16 mouse cellular contexts compared by ENCODE assay signal in genomic region chr10:120423256-120423655, GRCm38 (mm10). TPM values are rescaled to one million over a fixed set of nuclear protein-coding genes. Genes with fewer than 3 reads are reported as not detected.
DNase-seq lines count a peak whose midpoint lies in the region; ATAC-seq and TF ChIP-seq lines count a peak whose summit lies in the region.
"Had no signal": no experiment of that assay in that cellular context is flagged by ENCODE, and none has a peak within 500 bp of the region (broad histone marks: within the 10 kb centered on the region; RNA-seq: fewer than 3 reads in every experiment).

No protein-coding gene starts in this region.

- DNase-seq in embryonic facial prominence, embryonic 10.5 days (ENCODE audit: low spot score): no peak
- no peak for DNase-seq in heart, postnatal 25 days (ENCODE audit: low spot score)
- DNase-seq in midbrain, embryonic 10.5 days (ENCODE audit: low spot score): no peak
- no peak for DNase-seq in midbrain, postnatal 0 days (ENCODE audit: low spot score)
- no peak for DNase-seq in left cerebral cortex, postnatal 14 days (ENCODE audit: low spot score in 2 of 2)
- DNase-seq: adrenal gland, postnatal 10 days; cerebellum, adult 2 months; forebrain, postnatal 0 days; gastrocnemius, postnatal 10 days; liver, embryonic 13.5 days; right cerebral cortex, adult 18-20 months; thymus, postnatal 4 days had no signal

- TF ChIP-seq POLR2A in myocyte (IDR thresholded peaks at IDR 0.05; ENCODE audit: insufficient read length, low read depth): no peak

- 75% methylated on average over 7 of the region's 7 CpGs for WGBS in embryonic facial prominence, embryonic 13.5 days
- 86% methylated on average over 7 of the region's 7 CpGs for WGBS in embryonic facial prominence, embryonic 10.5 days
- WGBS in heart, embryonic 16.5 days: 82% methylated on average over 7 of the region's 7 CpGs
- 84% methylated on average over 7 of the region's 7 CpGs for WGBS in midbrain, embryonic 10.5 days
- WGBS in midbrain, postnatal 0 days: 81% methylated on average over 7 of the region's 7 CpGs

- H3K9me3 ChIP-seq in embryonic facial prominence, embryonic 13.5 days: no peaks in the 10 kb centered on the region
- H3K9me3 ChIP-seq in embryonic facial prominence, embryonic 10.5 days: no peaks in the 10 kb centered on the region
- H3K9me3 ChIP-seq in heart, embryonic 16.5 days (replicated peaks; ENCODE audit: control insufficient read depth, low read length): no peaks in the 10 kb centered on the region
- H3K9me3 ChIP-seq in midbrain, embryonic 10.5 days (replicated peaks): no peaks in the 10 kb centered on the region
- no peaks in the 10 kb centered on the region for H3K9me3 ChIP-seq in midbrain, postnatal 0 days (ENCODE audit: low read length)
- H3K9me3 ChIP-seq: liver, embryonic 13.5 days; megakaryocyte, embryonic 14.5 days had no signal

- H3K79me2 ChIP-seq in myocyte (ENCODE audit: control insufficient read depth, insufficient read depth): peaks cover 40% of the 10 kb centered on the region

- H3K27ac ChIP-seq in embryonic facial prominence, embryonic 13.5 days: peak overlapping the region; percentile 70
- no peak overlapping the region for H3K27ac ChIP-seq in embryonic facial prominence, embryonic 10.5 days (replicated peaks)
- H3K27ac ChIP-seq in heart, embryonic 16.5 days (ENCODE audit: low read length): 0 out of 2 replicates have a peak overlapping the region, but pooled peaks have one; percentile 30
- H3K27ac ChIP-seq in midbrain, embryonic 10.5 days (replicated peaks): 0 out of 2 replicates have a peak overlapping the region, but pooled peaks have one; percentile 17
- no peak overlapping the region for H3K27ac ChIP-seq in midbrain, postnatal 0 days (ENCODE audit: low read depth, low read length)
- H3K27ac ChIP-seq: liver, embryonic 13.5 days had no signal

- H3K27me3 ChIP-seq in embryonic facial prominence, embryonic 13.5 days: no peaks in the 10 kb centered on the region
- no peaks in the 10 kb centered on the region for H3K27me3 ChIP-seq in embryonic facial prominence, embryonic 10.5 days (replicated peaks; ENCODE audit: low read depth, poor library complexity, severe bottlenecking)
- no peaks in the 10 kb centered on the region for H3K27me3 ChIP-seq in heart, embryonic 16.5 days (ENCODE audit: control insufficient read depth, insufficient read depth, low read length)
- H3K27me3 ChIP-seq in midbrain, embryonic 10.5 days (ENCODE audit: low read depth, poor library complexity, severe bottlenecking): no peaks in the 10 kb centered on the region
- H3K27me3 ChIP-seq in midbrain, postnatal 0 days (ENCODE audit: insufficient read depth, low read length): no peaks in the 10 kb centered on the region
- no peaks in the 10 kb centered on the region for H3K27me3 ChIP-seq in myocyte (ENCODE audit: control insufficient read depth, insufficient read depth, insufficient read length)
- H3K27me3 ChIP-seq: liver, embryonic 13.5 days; megakaryocyte, embryonic 14.5 days had no signal

- no peak overlapping the region for H3ac ChIP-seq in myocyte (ENCODE audit: control insufficient read depth, insufficient read length)

- H3K4me2 ChIP-seq in embryonic facial prominence, embryonic 13.5 days: no peak overlapping the region
- H3K4me2 ChIP-seq in heart, embryonic 16.5 days (ENCODE audit: low read depth, low read length): no peak overlapping the region
- H3K4me2 ChIP-seq in midbrain, postnatal 0 days (ENCODE audit: low read depth, low read length, poor library complexity, severe bottlenecking): no peak overlapping the region
- H3K4me2 ChIP-seq in myocyte (ENCODE audit: low read depth): peak overlapping the region; percentile 78
- H3K4me2 ChIP-seq: liver, embryonic 13.5 days had no signal

- intact Hi-C loops in heart, postnatal 25 days (cut with DNase I): no loop called here
- intact Hi-C loops in left cerebral cortex, postnatal 14 days (cut with DNase I): no loop called here

- peaks cover 82% of the 10 kb centered on the region for H3K4me1 ChIP-seq in embryonic facial prominence, embryonic 13.5 days
- peaks cover 88% of the 10 kb centered on the region for H3K4me1 ChIP-seq in embryonic facial prominence, embryonic 10.5 days
- peaks cover 35% of the 10 kb centered on the region for H3K4me1 ChIP-seq in heart, embryonic 16.5 days (ENCODE audit: control insufficient read depth, insufficient read depth, low read length)
- H3K4me1 ChIP-seq in midbrain, embryonic 10.5 days: peaks cover 75% of the 10 kb centered on the region
- peaks cover 11% of the 10 kb centered on the region; the same call in 1 of the 2 replicates for H3K4me1 ChIP-seq in midbrain, postnatal 0 days (ENCODE audit: insufficient read depth, low read length)

- no peak for TF ChIP-seq CTCF in midbrain, postnatal 0 days (IDR thresholded peaks at IDR 0.05)

- H3K9ac ChIP-seq in embryonic facial prominence, embryonic 13.5 days: no peak overlapping the region
- no peak overlapping the region for H3K9ac ChIP-seq in heart, embryonic 16.5 days (ENCODE audit: low read length)
- no peak overlapping the region for H3K9ac ChIP-seq in midbrain, postnatal 0 days (replicated peaks; ENCODE audit: low read length, poor library complexity, severe bottlenecking)
- H3K9ac ChIP-seq: forebrain, postnatal 0 days; liver, embryonic 13.5 days had no signal

- H3K4me3 ChIP-seq in embryonic facial prominence, embryonic 13.5 days: no peak overlapping the region
- no peak overlapping the region for H3K4me3 ChIP-seq in embryonic facial prominence, embryonic 10.5 days
- no peak overlapping the region for H3K4me3 ChIP-seq in heart, embryonic 16.5 days (ENCODE audit: low read length)
- H3K4me3 ChIP-seq in midbrain, embryonic 10.5 days: no peak overlapping the region
- H3K4me3 ChIP-seq in midbrain, postnatal 0 days (ENCODE audit: low read depth, low read length): no peak overlapping the region
- H3K4me3 ChIP-seq in myocyte: no peak overlapping the region
- H3K4me3 ChIP-seq: liver, embryonic 13.5 days; megakaryocyte, embryonic 14.5 days had no signal

- ATAC-seq in embryonic facial prominence, embryonic 13.5 days (ENCODE audit: insufficient number of reproducible peaks, insufficient read depth, low FRiP score, low TSS enrichment, low read depth): no peak
- no peak for ATAC-seq in heart, embryonic 16.5 days (replicated peaks; ENCODE audit: extremely low read depth, insufficient read depth, low FRiP score)
- ATAC-seq in midbrain, postnatal 0 days (ENCODE audit: low FRiP score): no peak
- ATAC-seq: forebrain, postnatal 0 days had no signal

- peaks cover 11% of the 10 kb centered on the region; the same call in 1 of the 2 replicates for H3K36me3 ChIP-seq in embryonic facial prominence, embryonic 13.5 days
- H3K36me3 ChIP-seq in embryonic facial prominence, embryonic 10.5 days (replicated peaks): peaks cover 73% of the 10 kb centered on the region
- H3K36me3 ChIP-seq in heart, embryonic 16.5 days (ENCODE audit: control insufficient read depth, insufficient read depth): no peaks in the 10 kb centered on the region
- peaks cover 23% of the 10 kb centered on the region for H3K36me3 ChIP-seq in midbrain, embryonic 10.5 days
- no peaks in the 10 kb centered on the region for H3K36me3 ChIP-seq in midbrain, postnatal 0 days (ENCODE audit: insufficient read depth, low read length)
- peaks cover 4% of the 10 kb centered on the region for H3K36me3 ChIP-seq in myocyte (ENCODE audit: control insufficient read depth, insufficient read depth)
- H3K36me3 ChIP-seq: liver, embryonic 13.5 days had no signal

TF ChIP-seq in myocyte, 11 proteins besides CTCF, POLR2A, EP300 and RAD21:
- no peak for TF ChIP-seq E2F4 (IDR thresholded peaks at IDR 0.05; ENCODE audit: insufficient read depth)
- no peak for TF ChIP-seq POLR2AphosphoS2 (IDR thresholded peaks at IDR 0.05; ENCODE audit: insufficient read length, low read depth)
- no peak for TF ChIP-seq MYOG (IDR thresholded peaks at IDR 0.05; ENCODE audit: control insufficient read depth in 1 of 3, insufficient read depth in 1 of 3, insufficient read length in 2 of 3, low read depth in 2 of 3)
- TF ChIP-seq TCF12 (IDR thresholded peaks at IDR 0.05; ENCODE audit: insufficient read depth, poor library complexity, severe bottlenecking): no peak
- TF ChIP-seq SRF (IDR thresholded peaks at IDR 0.05; ENCODE audit: control insufficient read depth, insufficient read length, low read depth): no peak
- TF ChIP-seq MYOD1 (IDR thresholded peaks at IDR 0.05; ENCODE audit: control insufficient read depth in 1 of 3, insufficient read length in 2 of 3, low read depth in 2 of 3): no peak
- TF ChIP-seq TCF3 (IDR thresholded peaks at IDR 0.05; ENCODE audit: insufficient read length, low read depth): no peak
- no peak for TF ChIP-seq REST (IDR thresholded peaks at IDR 0.05; ENCODE audit: insufficient read depth, insufficient read length)
- no peak for TF ChIP-seq MAX (IDR thresholded peaks at IDR 0.05; ENCODE audit: low read depth)
- TF ChIP-seq USF1 (IDR thresholded peaks at IDR 0.05; ENCODE audit: low read depth): no peak

RNA-seq across cellular contexts. Expression of gene Hmga2, which starts 53.0 kb away (rescaled TPM):
- polyA plus RNA-seq in embryonic facial prominence, embryonic 13.5 days (2015; fragmentation: Nextera tagmentation; extraction: Ambion mirVana): 59.2 and 64.9 TPM in 2 replicates
- 90.0 and 94.0 TPM in 2 replicates for polyA plus RNA-seq in embryonic facial prominence, embryonic 10.5 days (2016; fragmentation: Nextera tagmentation; extraction: Ambion mirVana)
- 1.8 and 2.2 TPM in 2 replicates for polyA plus RNA-seq in heart, embryonic 16.5 days (2015; fragmentation: Nextera tagmentation; extraction: Ambion mirVana)
- not detected for total RNA-seq in heart, postnatal 25 days (2021)
- polyA plus RNA-seq in midbrain, embryonic 10.5 days (2016; fragmentation: Nextera tagmentation; extraction: Ambion mirVana): 28.9 and 44.4 TPM in 2 replicates
- total RNA-seq in midbrain, postnatal 0 days (2014; rRNA removed): 0.85 and 0.99 TPM in 2 replicates
- 0.30 and 0.32 TPM in 2 replicates for polyA plus RNA-seq in midbrain, postnatal 0 days (2015; fragmentation: Nextera tagmentation; extraction: Ambion mirVana)
- 4.3 TPM for polyA plus RNA-seq in myocyte (2012; fragmentation: generic; extraction: Trizol)
- total RNA-seq in left cerebral cortex, postnatal 14 days (2021): under 1 TPM in 1 of 2 experiments, not detected in 1; 0.11 TPM

Comparison
In these comparisons a context has a peak if more than half of its experiments do, and no peak if none do; other contexts are left out.
1. H3K27ac ChIP-seq: peak in embryonic facial prominence, embryonic 13.5 days (single experiment), heart, embryonic 16.5 days (single experiment) and midbrain, embryonic 10.5 days (single experiment); none in embryonic facial prominence, embryonic 10.5 days (single experiment) and midbrain, postnatal 0 days (single experiment).